Mouse (Mus musculus) hematopoietic multipotent progenitor cell, adult 10-12 weeks (in vitro differentiated cells): ENCODE data around the gene Map6. TPM values are rescaled to one million over a fixed set of nuclear protein-coding genes. Genes with fewer than 3 reads are reported as not detected.

Experiments used
- polyA plus RNA-seq: library from polyadenylated mRNA; stranded (reverse); fragments of >175 nt; gene quantifications from 2 replicates; pipeline ENCODE4 v1.2.3, GENCODE M21; 2012; ENCODE audit warnings: low replicate concordance

Map6 gene
- polyA plus RNA-seq = 0.59 and 4.2 TPM in 2 replicates

DNA sequence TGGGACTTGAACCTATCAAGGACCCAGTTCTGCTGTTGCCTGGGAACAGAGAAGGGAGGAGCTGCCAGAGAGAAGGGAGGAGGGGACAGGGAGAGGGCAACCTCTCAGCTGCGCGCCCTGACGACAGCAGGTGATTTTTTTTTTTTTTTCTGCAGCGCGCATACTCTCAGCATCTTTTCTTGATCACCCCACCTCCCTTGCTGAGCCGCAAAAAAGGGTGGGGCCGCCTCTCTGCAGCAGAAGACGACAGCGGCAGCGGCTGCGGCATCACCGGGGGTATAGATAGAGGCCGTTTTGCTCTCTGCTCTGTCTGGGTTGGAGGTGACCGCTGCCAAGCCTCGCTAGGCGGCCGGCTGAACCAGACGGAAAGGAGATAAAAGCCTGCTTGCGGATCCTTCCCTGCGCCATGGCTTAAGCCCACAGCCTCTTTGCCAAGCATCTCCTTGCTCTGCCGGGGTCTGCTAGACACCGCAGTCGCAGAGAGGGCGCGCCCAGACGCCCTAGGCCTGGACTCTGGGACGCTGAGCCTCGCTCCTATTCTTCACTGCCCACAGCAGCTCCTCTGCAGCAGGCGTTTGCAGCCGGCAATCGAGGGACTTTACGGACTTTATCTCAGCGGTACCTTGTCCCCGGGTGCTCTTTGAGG lies at the start of gene Map6:
Gene Map6, plus strand, starts transcription at position 197 of the 646 bp plus-strand sequence.

DNA sequence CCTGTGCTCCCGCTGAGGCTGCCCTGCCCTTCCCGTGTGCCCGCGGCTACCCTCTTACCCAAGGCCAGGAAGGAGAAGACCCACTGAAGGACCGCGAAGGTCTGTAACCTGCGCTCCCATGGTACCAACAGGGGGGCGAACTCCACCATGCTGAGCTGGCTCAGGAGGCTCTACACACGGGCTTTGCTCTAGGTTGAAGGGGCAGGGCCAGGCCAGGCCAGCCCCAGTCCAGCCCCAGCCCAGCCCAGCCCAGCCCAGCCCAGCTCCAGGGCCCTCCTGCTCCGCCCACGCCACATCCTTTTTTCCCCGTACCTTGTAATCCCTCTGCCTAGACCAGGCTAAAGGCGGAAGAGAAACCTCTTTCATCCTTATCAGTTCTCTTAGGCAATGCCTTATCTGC lies 28.8 kb upstream of the Map6 start, which contains the start of gene Mogat2:
Gene Mogat2, minus strand, starts transcription at position 203 of the 400 bp plus-strand sequence.

DNA sequence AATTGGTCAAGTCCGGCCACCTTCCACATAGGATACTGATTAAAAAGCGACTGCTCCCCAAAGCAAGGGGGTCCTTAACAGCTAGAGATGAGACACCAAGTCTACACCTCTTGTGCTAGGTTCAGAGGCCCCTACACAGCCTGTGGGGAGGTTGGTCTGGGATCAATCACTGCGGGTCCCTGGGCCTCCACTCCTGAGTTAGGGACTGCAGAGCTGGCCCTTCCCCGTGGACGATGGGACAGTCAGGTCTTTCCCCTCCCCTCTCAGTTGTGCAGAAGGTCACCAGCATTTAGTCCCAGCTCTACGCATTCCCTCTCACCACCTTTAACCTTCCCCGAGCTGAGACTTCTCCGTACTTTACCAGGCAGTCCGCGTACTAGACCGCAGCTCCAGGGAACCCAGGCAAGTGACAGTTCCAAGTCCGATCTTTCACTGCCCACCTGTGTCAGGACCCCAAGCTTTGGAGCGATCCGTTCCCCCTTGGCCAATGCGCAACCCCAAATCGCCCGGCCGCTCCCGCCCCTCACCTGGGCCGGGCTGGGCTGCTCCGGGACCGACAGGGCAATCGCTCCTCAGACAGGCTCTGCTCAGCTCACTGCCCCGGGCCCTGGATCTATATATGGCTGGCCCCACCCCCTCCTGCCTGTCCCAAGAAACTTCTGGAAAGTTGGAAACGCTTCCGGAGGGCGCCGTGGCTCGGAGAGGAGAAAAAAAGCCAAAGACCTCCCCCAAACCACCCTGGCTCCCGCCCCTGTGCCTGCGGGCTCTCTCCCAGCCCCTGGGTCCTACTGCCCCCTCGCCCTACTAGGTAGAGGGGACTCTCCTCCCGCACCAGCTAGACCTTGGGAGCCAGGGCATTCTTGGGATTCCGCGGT lies 85.5 kb downstream of the Map6 start, which contains the start of gene Serpinh1:
Gene Serpinh1, minus strand, starts transcription at position 714 of the 875 bp plus-strand sequence.

DNA sequence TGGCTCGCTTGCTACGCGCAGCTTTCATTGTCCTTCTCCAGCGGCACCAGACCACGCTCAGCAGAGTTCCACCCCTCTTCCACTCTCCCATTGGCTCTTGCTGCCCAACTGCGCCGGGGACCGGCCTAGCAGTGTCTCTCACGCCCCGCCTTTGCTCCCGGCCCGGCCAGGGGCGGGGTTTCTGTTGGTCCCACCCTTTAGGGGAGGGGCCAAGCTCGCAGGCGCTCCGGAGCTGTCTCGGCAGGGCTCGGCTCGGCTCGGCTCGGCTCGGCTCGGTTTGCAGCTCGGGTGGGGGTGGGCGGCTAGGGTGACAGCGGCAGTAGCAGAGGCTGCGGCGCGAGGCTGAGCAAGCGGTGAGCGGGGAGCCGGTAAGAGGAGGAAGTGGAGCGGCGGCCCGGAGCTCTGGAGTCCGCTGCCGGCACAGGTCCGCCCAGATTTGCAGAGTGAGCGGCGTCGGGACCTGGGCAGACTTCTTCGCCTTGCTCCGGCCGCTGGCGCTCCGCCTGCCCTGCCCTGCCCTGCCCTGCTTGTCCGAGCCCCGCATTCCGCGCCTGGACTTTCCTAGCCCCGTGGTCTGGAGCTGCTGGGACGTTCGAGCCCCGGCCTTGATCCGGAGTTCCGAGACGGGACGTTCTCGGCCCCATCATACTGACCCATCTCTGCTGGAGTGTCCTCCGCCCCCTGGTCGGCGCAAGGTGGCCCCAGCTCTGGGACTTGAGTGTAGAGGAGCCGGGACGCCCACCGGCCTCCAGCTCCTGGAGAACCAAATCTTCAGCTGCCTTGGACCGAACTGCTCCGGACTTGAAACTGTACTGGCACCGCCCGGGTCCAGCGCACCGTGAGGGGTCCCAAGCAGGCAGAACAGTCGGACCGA lies 114.2 kb downstream of the Map6 start, which contains the start of gene Gdpd5:
Gene Gdpd5, plus strand, starts transcription at position 201 of the 874 bp plus-strand sequence.

Other genes with a start within 250 kb of the Map6 start
- gene Uvrag, start 126.3 kb upstream of the Map6 start, polyA plus RNA-seq = 47.1 and 52.5 TPM in 2 replicates
- 2.9 and 4.7 TPM in 2 replicates for gene Dgat2, start 84.7 kb upstream of the Map6 start, polyA plus RNA-seq
- 0.10 TPM in 2 replicates for gene Mogat2, start 28.8 kb upstream of the Map6 start, polyA plus RNA-seq
- gene Serpinh1, start 85.8 kb downstream of the Map6 start, polyA plus RNA-seq = 4.3 and 4.5 TPM in 2 replicates
- gene Gdpd5, start 114.0 kb downstream of the Map6 start, polyA plus RNA-seq = 11.4 and 29.5 TPM in 2 replicates
- gene Klhl35, start 198.6 kb downstream of the Map6 start, polyA plus RNA-seq = 0.26 and 0.65 TPM in 2 replicates
- 51.6 and 486 TPM in 2 replicates for gene Rps3, start 216.3 kb downstream of the Map6 start, polyA plus RNA-seq